Mouse (Mus musculus) kidney, adult 2 months (tissue): ENCODE results near the gene Dnajb12.

ENCODE experiments used
- CTCF ChIP-seq: fragments of 200-500 bp; conservative IDR thresholded peaks from 2 replicates; pipeline ENCODE4 v1.5.1; 2011; ENCODE audit warnings: low read depth, mild to moderate bottlenecking, control low read depth, low read length, moderate library complexity, mixed read lengths; ENCODE audit not compliant: insufficient read depth, insufficient read length
- POLR2A ChIP-seq: fragments of 200-500 bp; IDR thresholded peaks from one replicate; pipeline ENCODE4 v1.6.1; 2011; ENCODE audit warnings: low read depth, low read length, control low read depth

GRCm38 (mm10) chr10:59948363-59949254 lies 69.3 kb downstream of the Dnajb12 start:
- TF ChIP-seq POLR2A (no peak), CTCF (no peak)
